Mouse (Mus musculus): ENCODE measurements around the gene Ror1.

- TF ChIP-seq POLR2A (IDR thresholded peaks at IDR 0.05; ENCODE audit: insufficient read depth, low read depth, low read length) (no peak), CTCF (IDR thresholded peaks at IDR 0.05; ENCODE audit: insufficient read depth, low read depth, low read length) (no peak)
Observed at GRCm38 (mm10) chr4:100181676-100182075, 86.1 kb downstream of the Ror1 start.

Data from olfactory bulb, adult 2 months (tissue).